Mouse (Mus musculus) spleen, adult 2 months (tissue): ENCODE measurements around the gene Gm17571. TPM values are rescaled to one million over a fixed set of nuclear protein-coding genes. Genes with fewer than 3 reads are reported as not detected.

Experiments
- DNase-seq, 2 experiments: peaks; one replicate each; pipeline versions ENCODE4 v3.0.0 to v3.0.0-alpha.2; 2012 to 2021; ENCODE audit warnings: low spot score in 2 of 2, low read depth in 1 of 2
- H3K27ac ChIP-seq: fragments of 200-500 bp; 2 replicates; pipeline ENCODE4 v1.5.1; 2012; ENCODE audit warnings: low read length, inconsistent platforms; ENCODE audit not compliant: insufficient read depth
- H3K27me3 ChIP-seq: fragments of 200-500 bp; 2 replicates; pipeline ENCODE4 v1.6.1; 2012; ENCODE audit warnings: mild to moderate bottlenecking, moderate library complexity, low read length, inconsistent platforms; ENCODE audit not compliant: control insufficient read depth, insufficient read depth
- H3K36me3 ChIP-seq: fragments of 200-500 bp; 2 replicates; pipeline ENCODE4 v1.6.1; 2012; ENCODE audit warnings: mild to moderate bottlenecking, low read length, inconsistent platforms; ENCODE audit not compliant: control insufficient read depth, insufficient read depth
- H3K4me1 ChIP-seq: fragments of 200-500 bp; 2 replicates; pipeline ENCODE4 v1.6.1; 2011; ENCODE audit warnings: inconsistent platforms; ENCODE audit not compliant: control insufficient read depth, insufficient read depth, insufficient read length
- H3K4me3 ChIP-seq: fragments of 200-500 bp; 2 replicates; pipeline ENCODE4 v1.5.1; 2011; ENCODE audit warnings: mild to moderate bottlenecking, inconsistent platforms; ENCODE audit not compliant: insufficient read depth, insufficient read length; ENCODE audit errors: extremely low read depth
- CTCF ChIP-seq: fragments of 200-500 bp; IDR thresholded peaks from 2 replicates; pipeline ENCODE4 v1.5.1; 2011; ENCODE audit warnings: mild to moderate bottlenecking, inconsistent platforms; ENCODE audit not compliant: insufficient read depth, insufficient read length, insufficient replicate concordance; ENCODE audit errors: extremely low read depth
- POLR2A ChIP-seq: fragments of 200-500 bp; IDR thresholded peaks from 2 replicates; pipeline ENCODE4 v1.6.1; 2011; ENCODE audit warnings: low read depth, low read length, inconsistent platforms
- WGBS: fragments of 180-500 bp; shearing (Covaris S2); methylation state at CpG from one replicate; pipeline ENCODE4 v1.1.7; 2018; 5-methylcytosine and 5-hydroxymethylcytosine counted together
- polyA plus RNA-seq: library from polyadenylated mRNA; depleted of rRNA; stranded (reverse); fragments of >200 nt; gene quantifications from 2 replicates; pipeline ENCODE4 v1.2.3, GENCODE M21; 2012; rRNA removed

Gene Gm17571
- not detected in 2 replicates for polyA plus RNA-seq

GRCm38 (mm10) chr9:13446703-13447285 is at the start of gene Gm17571:
Gene Gm17571 (minus strand): TSS chr9:13446753.
- no peak for DNase-seq
- no peak within 1 kb of the TSS for H3K27ac ChIP-seq
- no peaks in the 10 kb centered on the region for H3K36me3 ChIP-seq
- no peak within 1 kb of the TSS for H3K4me3 ChIP-seq
- TF ChIP-seq CTCF (no peak), POLR2A (no peak)
- WGBS, result 66% methylated on average over 4 of the region's 4 CpGs
- no peaks in the 10 kb centered on the region for H3K27me3 ChIP-seq
- H3K4me1 ChIP-seq, result peaks cover 13% of the 10 kb centered on the region

- no peak overlapping the region for H3K27ac ChIP-seq
- no peaks in the 10 kb centered on the region for H3K27me3 ChIP-seq
- H3K4me1 ChIP-seq, result peaks cover 2% of the 10 kb centered on the region; the same call in 1 of the 2 replicates
- H3K4me3 ChIP-seq, result no peak overlapping the region
- no peak for TF ChIP-seq POLR2A
- no peak for TF ChIP-seq CTCF
- no peak for DNase-seq
- H3K36me3 ChIP-seq, result no peaks in the 10 kb centered on the region
Measured at GRCm38 (mm10) chr9:13495530-13495929, 49.0 kb upstream of the Gm17571 start.

DNA sequence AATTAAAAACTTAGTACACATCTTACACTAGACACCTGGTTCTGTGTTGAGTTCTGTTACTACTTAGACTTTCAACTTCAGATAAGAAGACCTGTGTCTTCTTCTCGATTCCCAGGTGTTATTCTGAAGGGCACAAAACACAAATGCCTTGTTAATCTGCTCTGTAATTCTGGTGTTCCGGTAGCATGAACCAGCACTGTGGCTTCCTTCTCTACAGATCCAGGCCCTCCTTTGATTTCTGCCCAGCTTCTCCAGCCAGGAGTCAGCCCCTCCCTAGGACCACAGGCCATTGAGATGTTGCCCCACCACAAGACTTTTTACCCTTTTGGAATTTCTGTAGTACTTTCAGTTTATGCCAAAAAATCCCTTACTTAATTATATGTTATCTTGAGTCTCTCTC is 47.2 kb upstream of the Gm17571 start:
- TF ChIP-seq POLR2A (no peak), CTCF (no peak)
- 83% methylated on average over 2 of the region's 2 CpGs for WGBS
- Histone ChIP-seq H3K36me3 (no peaks in the 10 kb centered on the region), H3K4me3 (no peak overlapping the region), H3K27ac (no peak overlapping the region), H3K4me1 (peaks cover 2% of the 10 kb centered on the region; the same call in 1 of the 2 replicates), H3K27me3 (no peaks in the 10 kb centered on the region)
- no peak for DNase-seq

- Histone ChIP-seq H3K27me3 (no peaks in the 10 kb centered on the region), H3K4me3 (no peak overlapping the region), H3K4me1 (peaks cover 2% of the 10 kb centered on the region; the same call in 1 of the 2 replicates), H3K27ac (no peak overlapping the region), H3K36me3 (no peaks in the 10 kb centered on the region)
- no peak for DNase-seq
- WGBS, result 53% methylated on average over 2 of the region's 2 CpGs
- TF ChIP-seq CTCF (no peak), POLR2A (no peak)
Measured at GRCm38 (mm10) chr9:13492807-13493206, 46.3 kb upstream of the Gm17571 start.

DNA sequence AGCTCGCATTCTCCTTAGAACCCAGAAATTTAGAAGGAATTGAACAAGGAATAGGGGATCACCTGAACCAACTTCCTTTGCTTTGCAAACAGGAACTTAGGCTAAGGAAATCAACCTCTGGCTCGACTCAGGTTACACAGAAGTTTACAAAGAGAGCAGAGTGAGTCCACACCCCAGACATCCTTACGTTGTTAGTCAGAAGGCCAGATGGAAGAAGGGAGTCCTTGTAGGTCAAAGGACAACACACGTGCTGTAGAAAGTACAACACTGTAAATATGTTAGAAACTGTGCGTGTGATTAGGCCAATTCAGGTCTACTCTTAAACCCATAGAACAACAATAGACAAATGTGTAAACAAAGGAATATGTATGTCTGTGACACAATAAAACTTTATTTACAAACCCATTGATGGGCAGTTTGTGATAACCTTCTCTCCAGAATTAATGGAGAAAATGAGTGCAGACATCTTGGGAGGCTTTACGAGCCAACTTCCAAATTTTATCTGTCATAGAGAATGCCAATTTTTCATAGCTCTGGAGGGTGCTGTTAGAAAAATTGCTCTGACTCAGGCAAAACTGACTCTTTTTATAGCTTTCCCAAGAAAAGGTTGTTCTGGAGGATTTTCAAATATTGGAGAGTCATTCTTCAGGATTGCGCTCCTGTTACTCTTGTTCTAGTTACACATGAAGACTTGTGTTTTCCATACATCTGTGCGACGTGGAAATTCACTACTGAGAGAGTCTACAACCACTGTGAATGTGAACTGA is 45.5 kb upstream of the Gm17571 start:
- H3K36me3 ChIP-seq, result no peaks in the 10 kb centered on the region
- 84% methylated on average over 9 of the region's 9 CpGs for WGBS
- no peaks in the 10 kb centered on the region for H3K27me3 ChIP-seq
- H3K27ac ChIP-seq, result no peak overlapping the region
- no peak for DNase-seq
- H3K4me3 ChIP-seq, result no peak overlapping the region
- TF ChIP-seq POLR2A, result no peak
- no peak for TF ChIP-seq CTCF
- H3K4me1 ChIP-seq, result peaks cover 2% of the 10 kb centered on the region

GRCm38 (mm10) chr9:13491107-13491506 is 44.6 kb upstream of the Gm17571 start:
- H3K4me1 ChIP-seq, result peaks cover 2% of the 10 kb centered on the region
- 52% methylated on average over 1 of the region's 1 CpGs for WGBS
- H3K4me3 ChIP-seq, result no peak overlapping the region
- no peaks in the 10 kb centered on the region for H3K36me3 ChIP-seq
- no peak for TF ChIP-seq POLR2A
- no peak for TF ChIP-seq CTCF
- DNase-seq, result no peak
- H3K27me3 ChIP-seq, result no peaks in the 10 kb centered on the region
- H3K27ac ChIP-seq, result no peak overlapping the region

GRCm38 (mm10) chr9:13485914-13486313 is 39.4 kb upstream of the Gm17571 start:
- WGBS, result 87% methylated on average over 1 of the region's 1 CpGs
- Histone ChIP-seq H3K4me1 (no peaks in the 10 kb centered on the region; the same call in none of the 2 replicates), H3K27me3 (no peaks in the 10 kb centered on the region), H3K4me3 (no peak overlapping the region), H3K36me3 (no peaks in the 10 kb centered on the region), H3K27ac (no peak overlapping the region)
- TF ChIP-seq POLR2A, result no peak
- no peak for TF ChIP-seq CTCF
- no peak for DNase-seq
